Mouse (Mus musculus) heart, adult 2 months (tissue): ENCODE measurements around the gene Fignl2.

Source experiments
- CTCF ChIP-seq: fragments of 200-600 bp; IDR thresholded peaks from 2 replicates; pipeline ENCODE4 v1.8.1; 2022; ENCODE audit warnings: antibody characterized with exemption, mild to moderate bottlenecking, moderate library complexity
- POLR2A ChIP-seq: fragments of 200-500 bp; IDR thresholded peaks from 2 replicates; pipeline ENCODE4 v1.6.1; 2011; ENCODE audit warnings: mild to moderate bottlenecking, low read depth, low read length, control low read depth; ENCODE audit not compliant: insufficient read depth

DNA sequence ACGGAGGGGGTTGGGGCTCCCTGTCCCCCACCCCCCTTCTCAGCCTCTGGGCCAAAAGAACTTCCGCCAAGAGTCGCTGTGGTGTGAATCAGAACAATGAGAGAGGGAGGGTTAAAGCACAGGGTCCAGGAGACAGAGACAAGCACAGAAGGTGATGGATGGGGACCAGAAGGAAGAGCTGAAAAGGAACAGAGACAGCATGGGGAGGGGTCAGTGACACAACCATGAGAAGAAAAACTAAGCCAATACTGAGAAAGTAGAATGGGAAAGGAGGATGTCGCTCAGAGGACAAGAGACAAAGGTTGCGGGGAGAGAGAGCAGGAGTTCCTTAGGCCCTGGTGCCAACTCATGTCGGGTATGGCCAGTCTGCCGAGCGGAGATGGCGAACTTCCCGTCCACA is 26.5 kb downstream of the Fignl2 start:
- TF ChIP-seq POLR2A (no peak), CTCF (no peak)
